Mouse (Mus musculus) MEL (cell line): Measurements from ENCODE around the gene Sgo2a. TPM values are rescaled to one million over a fixed set of nuclear protein-coding genes. Genes with fewer than 3 reads are reported as not detected.

Experiments
- DNase-seq: peaks from one replicate; pipeline ENCODE4 v3.0.0; 2011; ENCODE audit warnings: low read depth, low spot score
- H3K27ac ChIP-seq: 2 replicates; pipeline ENCODE4 v1.5.1; 2012; ENCODE audit warnings: low read depth, mild to moderate bottlenecking, control low read depth, low read length, moderate library complexity; ENCODE audit not compliant: control insufficient read depth
- H3K27me3 ChIP-seq, 2 experiments: fragments of 150-350 bp in 1 of 2; sonication (generic) in 1 of 2; 2 replicates each; pipeline ENCODE4 v1.6.1; 2012; ENCODE audit warnings: low read length in 2 of 2, mild to moderate bottlenecking in 2 of 2, improper control_type of control experiment in 1 of 2, moderate library complexity in 1 of 2; ENCODE audit not compliant: insufficient read depth in 2 of 2, control insufficient read depth in 1 of 2
- H3K36me3 ChIP-seq, 2 experiments: 2 replicates each; pipeline ENCODE4 v1.6.1; 2012 to 2014; ENCODE audit warnings: low read length in 2 of 2, improper control_type of control experiment in 1 of 2, inconsistent platforms in 1 of 2, mild to moderate bottlenecking in 1 of 2; ENCODE audit not compliant: insufficient read depth in 2 of 2, control insufficient read depth in 1 of 2
- H3K4me1 ChIP-seq, 2 experiments: fragments of 150-350 bp in 1 of 2; sonication (generic) in 1 of 2; 2 replicates each; pipeline ENCODE4 v1.6.1; 2012; ENCODE audit warnings: low read length in 2 of 2, improper control_type of control experiment in 1 of 2, mild to moderate bottlenecking in 1 of 2; ENCODE audit not compliant: insufficient read depth in 2 of 2, control insufficient read depth in 1 of 2
- H3K4me3 ChIP-seq, 2 experiments: fragments of 150-350 bp in 1 of 2; sonication (generic) in 1 of 2; 2 replicates each; pipeline ENCODE4 v1.5.1; 2012; ENCODE audit warnings: low read depth in 2 of 2, low read length in 2 of 2, mild to moderate bottlenecking in 2 of 2, moderate library complexity in 2 of 2, control low read depth in 1 of 2, improper control_type of control experiment in 1 of 2; ENCODE audit not compliant: control insufficient read depth in 1 of 2, insufficient read depth in 1 of 2
- H3K79me2 ChIP-seq: 2 replicates; pipeline ENCODE4 v1.6.1; 2012; ENCODE audit warnings: mild to moderate bottlenecking, low read length, moderate library complexity; ENCODE audit not compliant: control insufficient read depth, poor library complexity, insufficient read depth
- H3K9ac ChIP-seq: 2 replicates; pipeline ENCODE4 v1.6.1; 2012; ENCODE audit warnings: low read depth, mild to moderate bottlenecking, control low read depth, low read length, moderate library complexity; ENCODE audit not compliant: control insufficient read depth, poor library complexity, severe bottlenecking
- H3K9me3 ChIP-seq: fragments of 150-350 bp; sonication (generic); replicated peaks from 2 replicates; pipeline ENCODE4 v1.6.1; 2012; ENCODE audit warnings: mild to moderate bottlenecking, low read length, improper control_type of control experiment, moderate library complexity; ENCODE audit not compliant: insufficient read depth
- CHD1 ChIP-seq: IDR thresholded peaks from 2 replicates; pipeline ENCODE4 v1.6.1; 2012; ENCODE audit warnings: low read depth, mild to moderate bottlenecking, inconsistent platforms, low read length, improper control_type of control experiment
- E2F4 ChIP-seq: IDR thresholded peaks from 2 replicates; pipeline ENCODE4 v1.6.1; 2011; ENCODE audit warnings: low read depth, low read length, improper control_type of control experiment, borderline replicate concordance
- ELF1 ChIP-seq: IDR thresholded peaks from 2 replicates; pipeline ENCODE4 v1.6.1; 2014; ENCODE audit warnings: low read depth, mild to moderate bottlenecking, inconsistent platforms, low read length, improper control_type of control experiment, moderate library complexity
- ETS1 ChIP-seq: IDR thresholded peaks from 2 replicates; pipeline ENCODE4 v1.6.1; 2012; ENCODE audit warnings: low read depth, mild to moderate bottlenecking, inconsistent platforms, low read length, improper control_type of control experiment, moderate library complexity
- GATA1 ChIP-seq: IDR thresholded peaks from 2 replicates; pipeline ENCODE4 v1.6.1; 2011; ENCODE audit warnings: low read depth, low read length, improper control_type of control experiment
- JUND ChIP-seq: IDR thresholded peaks from 2 replicates; pipeline ENCODE4 v1.6.1; 2011; ENCODE audit warnings: low read depth, mild to moderate bottlenecking, improper control_type of control experiment, low read length
- KAT2A ChIP-seq: conservative IDR thresholded peaks from 2 replicates; pipeline ENCODE4 v1.6.1; 2012; ENCODE audit warnings: low read depth, low read length, improper control_type of control experiment, inconsistent platforms
- MXI1 ChIP-seq: IDR thresholded peaks from 2 replicates; pipeline ENCODE4 v1.6.1; 2011; ENCODE audit warnings: mild to moderate bottlenecking, low read depth, low read length, improper control_type of control experiment
- RAD21 ChIP-seq: IDR thresholded peaks from 2 replicates; pipeline ENCODE4 v1.6.1; 2011; ENCODE audit warnings: mild to moderate bottlenecking, low read depth, low read length, improper control_type of control experiment
- RCOR1 ChIP-seq: IDR thresholded peaks from 2 replicates; pipeline ENCODE4 v1.6.1; 2012; ENCODE audit warnings: low read depth, mild to moderate bottlenecking, inconsistent platforms, low read length, improper control_type of control experiment
- TCF12 ChIP-seq: IDR thresholded peaks from 2 replicates; pipeline ENCODE4 v1.6.1; 2014; ENCODE audit warnings: low read depth, mild to moderate bottlenecking, inconsistent platforms, low read length, improper control_type of control experiment, moderate library complexity
- UBTF ChIP-seq: IDR thresholded peaks from 2 replicates; pipeline ENCODE4 v1.6.1; 2012; ENCODE audit warnings: low read depth, mild to moderate bottlenecking, inconsistent platforms, low read length, improper control_type of control experiment, moderate library complexity, borderline replicate concordance; ENCODE audit not compliant: insufficient read depth
- USF1 ChIP-seq: IDR thresholded peaks from 2 replicates; pipeline ENCODE4 v1.6.1; 2014; ENCODE audit warnings: low read depth, mild to moderate bottlenecking, inconsistent platforms, low read length, improper control_type of control experiment, moderate library complexity
- ZC3H11A ChIP-seq: IDR thresholded peaks from 2 replicates; pipeline ENCODE4 v1.6.1; 2012; ENCODE audit warnings: low read depth, mild to moderate bottlenecking, inconsistent platforms, low read length, improper control_type of control experiment
- ZMIZ1 ChIP-seq: IDR thresholded peaks from 2 replicates; pipeline ENCODE4 v1.6.1; 2012; ENCODE audit warnings: low read depth, mild to moderate bottlenecking, inconsistent platforms, low read length, improper control_type of control experiment, moderate library complexity
- ZNF384 ChIP-seq: IDR thresholded peaks from 2 replicates; pipeline ENCODE4 v1.6.1; 2012; ENCODE audit warnings: low read depth, mild to moderate bottlenecking, inconsistent platforms, low read length, improper control_type of control experiment
- polyA plus RNA-seq, 2 experiments: library from polyadenylated mRNA; stranded (reverse) in 1 of 2; unstranded in 1 of 2; fragments of >175 nt in 1 of 2; fragments of >200 nt in 1 of 2; gene quantifications; 2 replicates each; pipeline versions ENCODE4 v1.2.1 to v1.2.4; 2012; ENCODE audit warnings: low replicate concordance in 2 of 2, low read depth in 1 of 2; ENCODE audit not compliant: insufficient read length in 2 of 2, insufficient read depth in 1 of 2, missing spikeins in 1 of 2
- total RNA-seq: library from RNA; depleted of rRNA; stranded (reverse); fragments of 300-350 nt; gene quantifications from 2 replicates; pipeline ENCODE4 v1.2.3, GENCODE M21; 2012

Sgo2a gene
- total and polyA plus RNA-seq, 3 experiments = 11.5 to 48.8 (median 12.3) TPM

GRCm38 (mm10) chr1:58071509-58071908, 75.7 kb downstream of the Sgo2a start:
- no peak for DNase-seq
- Histone ChIP-seq H3K9ac (no peak overlapping the region), H3K27ac (no peak overlapping the region), H3K4me3 (no peak overlapping the region), H3K9me3 (no peaks in the 10 kb centered on the region), H3K27me3 (no peaks in the 10 kb centered on the region), H3K36me3 (no peaks in the 10 kb centered on the region), H3K4me1 (no peaks in the 10 kb centered on the region), H3K79me2 (no peaks in the 10 kb centered on the region)
- TF ChIP-seq GATA1 (no peak), ELF1 (no peak), E2F4 (no peak), JUND (no peak), KAT2A (no peak), MXI1 (no peak), UBTF (no peak), ETS1 (no peak), RCOR1 (no peak), USF1 (no peak), ZMIZ1 (no peak), CHD1 (no peak), TCF12 (no peak), ZNF384 (no peak), RAD21 (no peak)

GRCm38 (mm10) chr1:58072416-58072815, 76.6 kb downstream of the Sgo2a start:
- Histone ChIP-seq H3K4me1 (no peaks in the 10 kb centered on the region), H3K9ac (no peak overlapping the region), H3K9me3 (no peaks in the 10 kb centered on the region), H3K4me3 (no peak overlapping the region), H3K27me3 (no peaks in the 10 kb centered on the region), H3K79me2 (no peaks in the 10 kb centered on the region), H3K36me3 (no peaks in the 10 kb centered on the region), H3K27ac (no peak overlapping the region)
- DNase-seq = no peak
- TF ChIP-seq RAD21 = no peak
- TF ChIP-seq ZC3H11A = no peak
